Mouse (Mus musculus): ENCODE results near the gene Fat4. TPM values are rescaled to one million over a fixed set of nuclear protein-coding genes. Genes with fewer than 3 reads are reported as not detected.

Fat4 gene
- polyA plus RNA-seq, 1 experiment = 1.6 TPM

- no peaks in the 10 kb centered on the region for H3K36me3 ChIP-seq (ENCODE audit: control insufficient read depth, insufficient read depth, low read length)
- WGBS = 61% methylated on average over 5 of the region's 5 CpGs
- no peak overlapping the region for H3K27ac ChIP-seq (ENCODE audit: insufficient read depth, low read depth, low read length)
- peak; percentile 15 for DNase-seq
- no peak for TF ChIP-seq POLR2A (IDR thresholded peaks at IDR 0.05; ENCODE audit: low read depth, low read length)
- H3K27me3 ChIP-seq (replicated peaks; ENCODE audit: control insufficient read depth, insufficient read depth, low read length) = no peaks in the 10 kb centered on the region; the same call in 1 of the 2 replicates
- no peak overlapping the region for H3K4me3 ChIP-seq (ENCODE audit: insufficient read depth, low read depth, low read length)
- H3K4me1 ChIP-seq (ENCODE audit: control insufficient read depth, insufficient read depth, low read length) = peaks cover 10% of the 10 kb centered on the region; the same call in 1 of the 2 replicates
Observed at GRCm38 (mm10) chr3:38938136-38938535, 51.4 kb downstream of the Fat4 start.

GRCm38 (mm10) chr3:38939573-38939972 lies 52.8 kb downstream of the Fat4 start:
- Histone ChIP-seq H3K4me3 (ENCODE audit: insufficient read depth, low read depth, low read length) (no peak overlapping the region), H3K36me3 (ENCODE audit: control insufficient read depth, insufficient read depth, low read length) (no peaks in the 10 kb centered on the region), H3K4me1 (ENCODE audit: control insufficient read depth, insufficient read depth, low read length) (peaks cover 10% of the 10 kb centered on the region; the same call in 1 of the 2 replicates), H3K27ac (ENCODE audit: insufficient read depth, low read depth, low read length) (no peak overlapping the region), H3K27me3 (replicated peaks; ENCODE audit: control insufficient read depth, insufficient read depth, low read length) (no peaks in the 10 kb centered on the region; the same call in 1 of the 2 replicates)
- WGBS = 43% methylated on average over 3 of the region's 3 CpGs
- DNase-seq = peak; percentile 36
- TF ChIP-seq CTCF (conservative IDR thresholded peaks at IDR 0.05; ENCODE audit: insufficient read depth, insufficient read length, low read depth, low read length) (no peak), POLR2A (IDR thresholded peaks at IDR 0.05; ENCODE audit: low read depth, low read length) (no peak)

GRCm38 (mm10) chr3:38940327-38940726 lies 53.6 kb downstream of the Fat4 start:
- H3K36me3 ChIP-seq (ENCODE audit: control insufficient read depth, insufficient read depth, low read length) = no peaks in the 10 kb centered on the region
- H3K4me3 ChIP-seq (ENCODE audit: insufficient read depth, low read depth, low read length) = no peak overlapping the region
- DNase-seq = no peak
- H3K27ac ChIP-seq (ENCODE audit: insufficient read depth, low read depth, low read length) = no peak overlapping the region
- TF ChIP-seq CTCF (conservative IDR thresholded peaks at IDR 0.05; ENCODE audit: insufficient read depth, insufficient read length, low read depth, low read length) (no peak), POLR2A (IDR thresholded peaks at IDR 0.05; ENCODE audit: low read depth, low read length) (no peak)
- 71% methylated on average over 1 of the region's 1 CpGs for whole genome bisulfite sequencing
- peaks cover 10% of the 10 kb centered on the region; the same call in 1 of the 2 replicates for H3K4me1 ChIP-seq (ENCODE audit: control insufficient read depth, insufficient read depth, low read length)
- no peaks in the 10 kb centered on the region; the same call in 1 of the 2 replicates for H3K27me3 ChIP-seq (replicated peaks; ENCODE audit: control insufficient read depth, insufficient read depth, low read length)

GRCm38 (mm10) chr3:38945157-38945556 lies 58.4 kb downstream of the Fat4 start:
- 43% methylated on average over 1 of the region's 1 CpGs for WGBS
- Histone ChIP-seq H3K27ac (ENCODE audit: insufficient read depth, low read depth, low read length) (no peak overlapping the region), H3K4me3 (ENCODE audit: insufficient read depth, low read depth, low read length) (no peak overlapping the region), H3K27me3 (replicated peaks; ENCODE audit: control insufficient read depth, insufficient read depth, low read length) (no peaks in the 10 kb centered on the region; the same call in 1 of the 2 replicates), H3K4me1 (ENCODE audit: control insufficient read depth, insufficient read depth, low read length) (no peaks in the 10 kb centered on the region; the same call in 1 of the 2 replicates), H3K36me3 (ENCODE audit: control insufficient read depth, insufficient read depth, low read length) (no peaks in the 10 kb centered on the region)
- TF ChIP-seq CTCF (conservative IDR thresholded peaks at IDR 0.05; ENCODE audit: insufficient read depth, insufficient read length, low read depth, low read length) (no peak), POLR2A (IDR thresholded peaks at IDR 0.05; ENCODE audit: low read depth, low read length) (no peak)
- no peak for DNase-seq

GRCm38 (mm10) chr3:38947706-38948105 lies 61.0 kb downstream of the Fat4 start:
- peak; percentile 51 for DNase-seq
- Histone ChIP-seq H3K36me3 (ENCODE audit: control insufficient read depth, insufficient read depth, low read length) (no peaks in the 10 kb centered on the region), H3K4me3 (ENCODE audit: insufficient read depth, low read depth, low read length) (no peak overlapping the region), H3K4me1 (ENCODE audit: control insufficient read depth, insufficient read depth, low read length) (no peaks in the 10 kb centered on the region), H3K27ac (ENCODE audit: insufficient read depth, low read depth, low read length) (no peak overlapping the region), H3K27me3 (replicated peaks; ENCODE audit: control insufficient read depth, insufficient read depth, low read length) (no peaks in the 10 kb centered on the region)
- TF ChIP-seq POLR2A (IDR thresholded peaks at IDR 0.05; ENCODE audit: low read depth, low read length) (no peak), CTCF (conservative IDR thresholded peaks at IDR 0.05; ENCODE audit: insufficient read depth, insufficient read length, low read depth, low read length) (no peak)
- WGBS = 33% methylated on average over 7 of the region's 7 CpGs

- Histone ChIP-seq H3K36me3 (ENCODE audit: control insufficient read depth, insufficient read depth, low read length) (no peaks in the 10 kb centered on the region), H3K4me1 (ENCODE audit: control insufficient read depth, insufficient read depth, low read length) (no peaks in the 10 kb centered on the region), H3K27ac (ENCODE audit: insufficient read depth, low read depth, low read length) (no peak overlapping the region), H3K27me3 (replicated peaks; ENCODE audit: control insufficient read depth, insufficient read depth, low read length) (no peaks in the 10 kb centered on the region), H3K4me3 (ENCODE audit: insufficient read depth, low read depth, low read length) (no peak overlapping the region)
- 62% methylated on average over 3 of the region's 3 CpGs for WGBS
- TF ChIP-seq POLR2A (IDR thresholded peaks at IDR 0.05; ENCODE audit: low read depth, low read length) = no peak
- no peak for TF ChIP-seq CTCF (conservative IDR thresholded peaks at IDR 0.05; ENCODE audit: insufficient read depth, insufficient read length, low read depth, low read length)
- DNase-seq = peak; percentile 32
Observed at GRCm38 (mm10) chr3:38952602-38953001, 65.9 kb downstream of the Fat4 start.

GRCm38 (mm10) chr3:38954196-38954595 lies 67.5 kb downstream of the Fat4 start:
- no peaks in the 10 kb centered on the region for H3K27me3 ChIP-seq (replicated peaks; ENCODE audit: control insufficient read depth, insufficient read depth, low read length)
- TF ChIP-seq POLR2A (IDR thresholded peaks at IDR 0.05; ENCODE audit: low read depth, low read length) (no peak), CTCF (conservative IDR thresholded peaks at IDR 0.05; ENCODE audit: insufficient read depth, insufficient read length, low read depth, low read length) (no peak)
- 34% methylated on average over 3 of the region's 3 CpGs for WGBS
- H3K36me3 ChIP-seq (ENCODE audit: control insufficient read depth, insufficient read depth, low read length) = no peaks in the 10 kb centered on the region
- H3K4me1 ChIP-seq (ENCODE audit: control insufficient read depth, insufficient read depth, low read length) = no peaks in the 10 kb centered on the region
- H3K27ac ChIP-seq (ENCODE audit: insufficient read depth, low read depth, low read length) = no peak overlapping the region
- DNase-seq = no peak
- no peak overlapping the region for H3K4me3 ChIP-seq (ENCODE audit: insufficient read depth, low read depth, low read length)
